Mouse (Mus musculus) lung, adult 2 months (tissue): ENCODE data around the gene Rasgef1c.

Experiments used
- CTCF ChIP-seq: fragments of 200-500 bp; IDR thresholded peaks from 2 replicates; pipeline ENCODE4 v1.5.1; 2011; ENCODE audit warnings: mild to moderate bottlenecking, low read length, control low read depth; ENCODE audit not compliant: insufficient read depth
- POLR2A ChIP-seq: fragments of 200-500 bp; IDR thresholded peaks from 2 replicates; pipeline ENCODE4 v1.6.1; 2011; ENCODE audit warnings: low read depth, mild to moderate bottlenecking, control low read depth, low read length, borderline replicate concordance; ENCODE audit errors: extremely low read depth

DNA sequence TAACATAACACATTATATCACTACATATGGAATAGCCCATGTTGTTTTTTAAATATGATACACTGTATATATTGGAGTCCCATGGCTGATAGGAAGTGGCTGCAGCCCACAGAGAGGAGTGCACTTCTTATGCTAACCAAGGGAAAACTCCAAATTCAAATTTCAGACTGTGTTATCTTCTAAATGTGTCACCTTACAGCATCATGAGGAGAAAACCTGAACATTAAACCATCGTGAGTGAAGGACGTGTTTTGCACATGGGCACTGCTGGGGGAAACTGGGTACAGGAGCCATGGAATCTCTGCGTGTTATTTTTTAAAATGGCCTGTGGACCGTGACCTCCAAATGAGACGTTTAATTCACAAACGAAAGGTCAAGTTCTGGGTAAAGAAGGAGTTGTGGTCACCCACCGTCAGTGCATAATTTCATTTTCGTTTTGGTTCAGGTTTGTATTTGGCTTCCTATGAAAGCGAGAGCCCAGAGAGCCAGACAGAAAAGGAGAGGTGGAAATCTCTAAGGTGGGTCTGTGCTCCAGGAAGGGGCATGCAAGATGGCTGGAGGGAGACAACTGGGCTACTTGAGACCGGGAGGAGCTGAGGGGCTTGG is 76.4 kb downstream of the Rasgef1c start:
- TF ChIP-seq POLR2A = no peak
- no peak for TF ChIP-seq CTCF
